Mouse (Mus musculus) G1E (cell line): ENCODE measurements around the gene S100a13.

Experiments used
- CTCF ChIP-seq: IDR thresholded peaks from 2 replicates; pipeline ENCODE4 v1.5.1; 2012; ENCODE audit warnings: low read depth, low read length, inconsistent platforms, mixed read lengths
- GATA1 ChIP-seq: IDR thresholded peaks from 2 replicates; pipeline ENCODE4 v1.6.1; 2012; ENCODE audit warnings: borderline replicate concordance, low read length, inconsistent platforms, mixed read lengths
- GATA2 ChIP-seq: IDR thresholded peaks from 2 replicates; pipeline ENCODE4 v1.6.1; 2012; ENCODE audit warnings: low read depth, low read length, inconsistent platforms, borderline replicate concordance
- POLR2AphosphoS5 ChIP-seq: IDR thresholded peaks from 2 replicates; pipeline ENCODE4 v1.6.1; 2012; ENCODE audit warnings: low read depth, low read length, inconsistent platforms; ENCODE audit not compliant: insufficient replicate concordance
- TAL1 ChIP-seq: conservative IDR thresholded peaks from 2 replicates; pipeline ENCODE4 v1.6.1; 2012; ENCODE audit warnings: low read depth, low read length, inconsistent platforms, mixed read lengths

DNA sequence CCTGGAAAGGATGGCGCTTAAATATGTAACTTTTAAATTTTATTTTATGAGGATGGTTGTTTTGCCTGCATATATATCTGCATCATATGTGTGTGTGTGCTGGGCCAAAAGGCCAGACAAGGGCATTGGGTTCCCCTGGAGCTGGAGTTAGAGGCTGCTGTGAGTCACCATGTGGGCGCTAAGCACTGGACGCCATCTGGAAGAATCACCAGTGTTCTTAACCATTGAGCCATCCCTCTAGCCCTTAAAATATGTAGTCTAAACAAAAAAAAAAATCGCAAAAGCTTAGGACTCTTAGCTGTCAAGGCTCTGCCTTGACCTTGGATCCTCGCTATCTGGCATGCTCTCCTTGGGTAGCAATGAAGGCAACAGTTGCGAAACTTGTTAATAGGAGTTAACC, 25.7 kb upstream of the S100a13 start:
- TF ChIP-seq CTCF, result no peak
- no peak for TF ChIP-seq TAL1
- TF ChIP-seq GATA1, result no peak
- no peak for TF ChIP-seq GATA2
- no peak for TF ChIP-seq POLR2AphosphoS5
